Mouse (Mus musculus): ENCODE measurements around the gene Wwc1.

- TF ChIP-seq POLR2A (IDR thresholded peaks at IDR 0.05; ENCODE audit: low read depth, low read length) (no peak), CTCF (IDR thresholded peaks at IDR 0.05; ENCODE audit: extremely low read depth, insufficient read length, insufficient replicate concordance, low read depth, low read length) (no peak)
Observed at GRCm38 (mm10) chr11:35913418-35914044, 66.8 kb downstream of the Wwc1 start.
